Mouse (Mus musculus) cortical plate, adult 2 months (tissue): ENCODE results near the gene Frrs1l.

Source experiments
- CTCF ChIP-seq: fragments of 200-500 bp; IDR thresholded peaks from 2 replicates; pipeline ENCODE4 v1.5.1; 2011; ENCODE audit warnings: mild to moderate bottlenecking, control low read depth, low read length; ENCODE audit not compliant: insufficient read depth; ENCODE audit errors: extremely low read depth
- POLR2A ChIP-seq: fragments of 200-500 bp; IDR thresholded peaks from 2 replicates; pipeline ENCODE4 v1.6.1; 2011; ENCODE audit warnings: mild to moderate bottlenecking, low read length, control low read depth; ENCODE audit not compliant: insufficient read depth; ENCODE audit errors: extremely low read depth

- no peak for TF ChIP-seq POLR2A
- TF ChIP-seq CTCF: no peak
These were observed 21.4 kb upstream of the Frrs1l start for GRCm38 (mm10) chr4:57011454-57012046.
